Mouse (Mus musculus): ENCODE measurements around the gene Cacnb4.

DNA sequence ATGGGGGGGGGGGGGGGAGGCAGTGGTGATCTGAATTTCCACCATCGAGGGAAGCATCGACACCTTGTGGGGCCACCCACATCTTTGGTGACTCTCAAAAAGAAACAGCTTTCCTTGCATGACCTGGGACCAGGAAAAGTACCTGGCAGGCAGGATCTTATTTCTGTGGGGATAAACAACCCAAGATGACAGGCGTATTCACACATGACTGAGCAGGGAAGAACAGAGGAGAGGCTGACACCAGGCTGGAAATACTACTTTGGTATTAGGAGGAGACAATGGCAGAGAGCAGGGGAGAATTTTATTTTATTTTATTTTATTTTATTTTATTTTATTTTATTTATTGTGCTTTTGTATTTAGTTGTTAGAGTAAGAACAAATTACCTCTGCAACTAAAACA lies 164.4 kb downstream of the Cacnb4 start:
- TF ChIP-seq CTCF (conservative IDR thresholded peaks at IDR 0.05; ENCODE audit: low read length) (no peak), NANOG (IDR thresholded peaks at IDR 0.05; ENCODE audit: borderline replicate concordance, low read length) (no peak)
